Mouse (Mus musculus): ENCODE results near the gene Ear14. TPM values are rescaled to one million over a fixed set of nuclear protein-coding genes. Genes with fewer than 3 reads are reported as not detected.

The Ear14 gene
- total RNA-seq, 4 experiments from 2014 or later: not detected

GRCm38 (mm10) chr14:51253569-51253968, 50.4 kb downstream of the Ear14 start:
- no peak for DNase-seq

Other genes starting within 250 kb of the Ear14 start
- 1 to 10 TPM; 1.8 to 2.5 (median 2.2) TPM for gene Pnp2, start 247.4 kb upstream of the Ear14 start, total RNA-seq (2022)
- gene Rnase10, start 195.6 kb upstream of the Ear14 start, total RNA-seq (2022): under 1 TPM in 2 of 4 experiments, not detected in 2; 0.15 to 0.31 TPM
- not detected for gene Rnase9, start 161.5 kb upstream of the Ear14 start, total RNA-seq (2022)
- gene Rnase11, start 153.2 kb upstream of the Ear14 start, total RNA-seq (2022): not detected
- not detected for gene Rnase12, start 145.7 kb upstream of the Ear14 start, total RNA-seq (2022)
- not detected for gene Olfr750, start 129.0 kb upstream of the Ear14 start, total RNA-seq (2022)
- gene Rnase4, start 112.3 kb upstream of the Ear14 start, total RNA-seq (2022): 10 to 100 TPM; 48.1 to 69.1 (median 54.7) TPM
- 1 to 10 TPM; 5.4 to 7.4 (median 6.4) TPM for gene Ang, start 112.2 kb upstream of the Ear14 start, total RNA-seq (2022)
- not detected for gene Eddm3b, start 89.0 kb upstream of the Ear14 start, total RNA-seq (2022)
- gene Rnase6, start 79.5 kb upstream of the Ear14 start, total RNA-seq (2022): 1 to 10 TPM; 1.4 to 4.0 (median 2.1) TPM
- under 1 TPM in 1 of 4 experiments, not detected in 3; 0.28 TPM for gene Rnase1, start 56.6 kb upstream of the Ear14 start, total RNA-seq (2022)
- not detected for gene Rnase2b, start 41.1 kb upstream of the Ear14 start, total RNA-seq (2022)
- gene Ang2, start 4.2 kb upstream of the Ear14 start, total RNA-seq (2022): not detected
- gene Rnase2a, start 52.7 kb downstream of the Ear14 start, total RNA-seq (2022): 10 to 100 TPM in 2 of 4 experiments, 1 to 10 TPM in 2; 8.4 to 30.6 (median 10.1) TPM
- not detected for gene Gm7247, start 158.4 kb downstream of the Ear14 start, total RNA-seq (2022)
- not detected for gene Vmn2r88, start 207.4 kb downstream of the Ear14 start, total RNA-seq (2022)
- not detected for gene Vmn2r89, start 248.5 kb downstream of the Ear14 start, total RNA-seq (2022)